Mouse (Mus musculus): ENCODE measurements around the gene Mrm1. TPM values are rescaled to one million over a fixed set of nuclear protein-coding genes. Genes with fewer than 3 reads are reported as not detected.

Gene Mrm1
- polyA plus RNA-seq, 1 experiment = 11.4 TPM

DNA sequence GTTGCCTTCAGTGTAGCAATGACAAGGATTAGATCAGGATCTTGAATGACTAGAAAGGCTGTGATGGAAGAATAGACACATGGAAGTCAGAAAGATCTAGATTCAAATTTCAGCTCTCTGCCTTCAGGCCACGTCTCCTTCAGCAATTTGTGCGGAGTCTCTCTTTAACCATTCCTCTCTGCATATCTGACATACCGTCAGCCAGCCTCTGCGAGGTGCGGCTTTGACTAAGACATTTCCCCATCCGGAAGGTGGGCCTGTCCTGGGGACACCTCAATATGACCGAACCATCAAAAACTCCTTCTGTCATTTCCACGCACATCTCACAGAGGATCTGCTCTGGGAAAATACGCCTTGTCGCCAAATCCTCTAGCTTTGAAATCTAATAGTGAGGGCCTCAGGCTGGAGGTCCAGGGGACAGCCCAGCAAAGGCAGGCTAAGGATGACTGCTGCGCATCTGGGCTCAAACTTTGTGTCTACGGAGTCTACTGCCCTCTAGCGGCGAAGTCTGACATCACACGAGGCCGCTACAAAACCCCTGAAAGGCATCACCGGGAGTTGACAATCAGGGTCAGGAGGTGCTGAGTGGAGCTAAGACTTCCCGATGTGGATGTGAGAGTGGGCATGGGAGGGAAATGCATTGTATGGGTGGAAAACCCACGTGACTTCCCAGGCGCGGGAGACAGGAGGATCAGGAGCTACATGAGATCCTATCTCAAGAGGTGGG, 21.5 kb downstream of the Mrm1 start:
- no peak overlapping the region for H3ac ChIP-seq (ENCODE audit: control insufficient read depth, insufficient read length)
- H3K27me3 ChIP-seq (ENCODE audit: control insufficient read depth, insufficient read depth, insufficient read length) = peaks cover 7% of the 10 kb centered on the region
- H3K4me2 ChIP-seq (ENCODE audit: low read depth) = no peak overlapping the region
- H3K36me3 ChIP-seq (ENCODE audit: control insufficient read depth, insufficient read depth) = no peaks in the 10 kb centered on the region
- no peak overlapping the region for H3K4me3 ChIP-seq
- no peaks in the 10 kb centered on the region for H3K79me2 ChIP-seq (ENCODE audit: control insufficient read depth, insufficient read depth)
- TF ChIP-seq SRF (IDR thresholded peaks at IDR 0.05; ENCODE audit: control insufficient read depth, insufficient read length, low read depth) (no peak), MYOG (IDR thresholded peaks at IDR 0.05; ENCODE audit: control insufficient read depth in 1 of 3, insufficient read depth in 1 of 3, insufficient read length in 2 of 3, low read depth in 2 of 3) (no peak), MAX (IDR thresholded peaks at IDR 0.05; ENCODE audit: low read depth) (no peak), MYOD1 (IDR thresholded peaks at IDR 0.05; ENCODE audit: control insufficient read depth in 1 of 3, insufficient read length in 2 of 3, low read depth in 2 of 3) (no peak), REST (IDR thresholded peaks at IDR 0.05; ENCODE audit: insufficient read depth, insufficient read length) (no peak), E2F4 (IDR thresholded peaks at IDR 0.05; ENCODE audit: insufficient read depth) (no peak), USF1 (IDR thresholded peaks at IDR 0.05; ENCODE audit: low read depth) (no peak), CEBPB (IDR thresholded peaks at IDR 0.05; ENCODE audit: insufficient read depth, poor library complexity, severe bottlenecking) (no peak), TCF12 (IDR thresholded peaks at IDR 0.05; ENCODE audit: insufficient read depth, poor library complexity, severe bottlenecking) (no peak), TCF3 (IDR thresholded peaks at IDR 0.05; ENCODE audit: insufficient read length, low read depth) (no peak)

- peaks cover 7% of the 10 kb centered on the region for H3K27me3 ChIP-seq (ENCODE audit: control insufficient read depth, insufficient read depth, insufficient read length)
- H3K4me3 ChIP-seq = no peak overlapping the region
- no peak overlapping the region for H3ac ChIP-seq (ENCODE audit: control insufficient read depth, insufficient read length)
- no peaks in the 10 kb centered on the region for H3K79me2 ChIP-seq (ENCODE audit: control insufficient read depth, insufficient read depth)
- no peaks in the 10 kb centered on the region for H3K36me3 ChIP-seq (ENCODE audit: control insufficient read depth, insufficient read depth)
- no peak overlapping the region for H3K4me2 ChIP-seq (ENCODE audit: low read depth)
- TF ChIP-seq CEBPB (IDR thresholded peaks at IDR 0.05; ENCODE audit: insufficient read depth, poor library complexity, severe bottlenecking) = no peak
- TF ChIP-seq MAX (IDR thresholded peaks at IDR 0.05; ENCODE audit: low read depth) = no peak
- no peak for TF ChIP-seq MYOG (IDR thresholded peaks at IDR 0.05; ENCODE audit: control insufficient read depth in 1 of 3, insufficient read depth in 1 of 3, insufficient read length in 2 of 3, low read depth in 2 of 3)
- no peak for TF ChIP-seq TCF12 (IDR thresholded peaks at IDR 0.05; ENCODE audit: insufficient read depth, poor library complexity, severe bottlenecking)
- TF ChIP-seq POLR2A (IDR thresholded peaks at IDR 0.05; ENCODE audit: insufficient read length, low read depth) = no peak
- no peak for TF ChIP-seq TCF3 (IDR thresholded peaks at IDR 0.05; ENCODE audit: insufficient read length, low read depth)
- TF ChIP-seq REST (IDR thresholded peaks at IDR 0.05; ENCODE audit: insufficient read depth, insufficient read length) = no peak
- no peak for TF ChIP-seq SRF (IDR thresholded peaks at IDR 0.05; ENCODE audit: control insufficient read depth, insufficient read length, low read depth)
- no peak for TF ChIP-seq USF1 (IDR thresholded peaks at IDR 0.05; ENCODE audit: low read depth)
- TF ChIP-seq E2F4 (IDR thresholded peaks at IDR 0.05; ENCODE audit: insufficient read depth) = no peak
- TF ChIP-seq MYOD1 (IDR thresholded peaks at IDR 0.05; ENCODE audit: control insufficient read depth in 1 of 3, insufficient read length in 2 of 3, low read depth in 2 of 3) = no peak
- TF ChIP-seq POLR2AphosphoS2 (IDR thresholded peaks at IDR 0.05; ENCODE audit: insufficient read length, low read depth) = no peak
Measured at GRCm38 (mm10) chr11:84797026-84797425, 22.3 kb downstream of the Mrm1 start.

GRCm38 (mm10) chr11:84794496-84795113, 24.7 kb downstream of the Mrm1 start:
- Histone ChIP-seq H3K4me3 (no peak overlapping the region), H3K36me3 (ENCODE audit: control insufficient read depth, insufficient read depth) (no peaks in the 10 kb centered on the region), H3K4me2 (ENCODE audit: low read depth) (no peak overlapping the region)

GRCm38 (mm10) chr11:84793545-84793944, 25.8 kb downstream of the Mrm1 start:
- no peak overlapping the region for H3ac ChIP-seq (ENCODE audit: control insufficient read depth, insufficient read length)
- no peaks in the 10 kb centered on the region for H3K36me3 ChIP-seq (ENCODE audit: control insufficient read depth, insufficient read depth)
- H3K27me3 ChIP-seq (ENCODE audit: control insufficient read depth, insufficient read depth, insufficient read length) = peaks cover 3% of the 10 kb centered on the region
- H3K79me2 ChIP-seq (ENCODE audit: control insufficient read depth, insufficient read depth) = no peaks in the 10 kb centered on the region
- TF ChIP-seq MYOG (IDR thresholded peaks at IDR 0.05; ENCODE audit: control insufficient read depth in 1 of 3, insufficient read depth in 1 of 3, insufficient read length in 2 of 3, low read depth in 2 of 3) (no peak), MAX (IDR thresholded peaks at IDR 0.05; ENCODE audit: low read depth) (no peak), POLR2A (IDR thresholded peaks at IDR 0.05; ENCODE audit: insufficient read length, low read depth) (no peak), CEBPB (IDR thresholded peaks at IDR 0.05; ENCODE audit: insufficient read depth, poor library complexity, severe bottlenecking) (no peak), USF1 (IDR thresholded peaks at IDR 0.05; ENCODE audit: low read depth) (no peak), POLR2AphosphoS2 (IDR thresholded peaks at IDR 0.05; ENCODE audit: insufficient read length, low read depth) (no peak), SRF (IDR thresholded peaks at IDR 0.05; ENCODE audit: control insufficient read depth, insufficient read length, low read depth) (no peak), E2F4 (IDR thresholded peaks at IDR 0.05; ENCODE audit: insufficient read depth) (no peak), MYOD1 (IDR thresholded peaks at IDR 0.05; ENCODE audit: control insufficient read depth in 1 of 3, insufficient read length in 2 of 3, low read depth in 2 of 3) (no peak), TCF3 (IDR thresholded peaks at IDR 0.05; ENCODE audit: insufficient read length, low read depth) (no peak), REST (IDR thresholded peaks at IDR 0.05; ENCODE audit: insufficient read depth, insufficient read length) (no peak), TCF12 (IDR thresholded peaks at IDR 0.05; ENCODE audit: insufficient read depth, poor library complexity, severe bottlenecking) (no peak)
- H3K4me3 ChIP-seq = no peak overlapping the region
- no peak overlapping the region for H3K4me2 ChIP-seq (ENCODE audit: low read depth)

More at GRCm38 (mm10) chr11:84794496-84795113, 24.7 kb downstream of the Mrm1 start:
- no peaks in the 10 kb centered on the region for H3K27me3 ChIP-seq (ENCODE audit: control insufficient read depth, insufficient read depth, insufficient read length)
- TF ChIP-seq MYOD1 (IDR thresholded peaks at IDR 0.05; ENCODE audit: control insufficient read depth in 1 of 3, insufficient read length in 2 of 3, low read depth in 2 of 3) = no peak
- no peak for TF ChIP-seq MYOG (IDR thresholded peaks at IDR 0.05; ENCODE audit: control insufficient read depth in 1 of 3, insufficient read depth in 1 of 3, insufficient read length in 2 of 3, low read depth in 2 of 3)
- TF ChIP-seq TCF3 (IDR thresholded peaks at IDR 0.05; ENCODE audit: insufficient read length, low read depth) = no peak
- TF ChIP-seq USF1 (IDR thresholded peaks at IDR 0.05; ENCODE audit: low read depth) = no peak
- no peak for TF ChIP-seq POLR2AphosphoS2 (IDR thresholded peaks at IDR 0.05; ENCODE audit: insufficient read length, low read depth)
- no peak for TF ChIP-seq CEBPB (IDR thresholded peaks at IDR 0.05; ENCODE audit: insufficient read depth, poor library complexity, severe bottlenecking)
- no peak for TF ChIP-seq POLR2A (IDR thresholded peaks at IDR 0.05; ENCODE audit: insufficient read length, low read depth)
- no peak for TF ChIP-seq TCF12 (IDR thresholded peaks at IDR 0.05; ENCODE audit: insufficient read depth, poor library complexity, severe bottlenecking)
- H3K79me2 ChIP-seq (ENCODE audit: control insufficient read depth, insufficient read depth) = no peaks in the 10 kb centered on the region
- no peak overlapping the region for H3ac ChIP-seq (ENCODE audit: control insufficient read depth, insufficient read length)
